Mouse (Mus musculus) heart, embryonic 13.5 days (tissue): ENCODE results near the gene Atf6. TPM values are rescaled to one million over a fixed set of nuclear protein-coding genes. Genes with fewer than 3 reads are reported as not detected.

ENCODE experiments used
- ATAC-seq: fragments of 200-750 bp; cut with Nextera tagmentation; 2 replicates; pipeline ENCODE4 v1.8.0; 2017; ENCODE audit warnings: moderate TSS enrichment; ENCODE audit not compliant: insufficient number of reproducible peaks, low FRiP score, low TSS enrichment; ENCODE audit errors: extremely low read depth
- H3K27ac ChIP-seq: fragments of 300-500 bp; sonication (generic); replicated peaks from 2 replicates; pipeline ENCODE4 v1.5.1; 2015; ENCODE audit warnings: moderate library complexity, mild to moderate bottlenecking, inconsistent platforms
- H3K27me3 ChIP-seq: fragments of 300-500 bp; sonication (generic); replicated peaks from 2 replicates; pipeline ENCODE4 v1.6.1; 2015; ENCODE audit warnings: mild to moderate bottlenecking, inconsistent platforms
- H3K36me3 ChIP-seq: fragments of 300-500 bp; sonication (generic); 2 replicates; pipeline ENCODE4 v1.6.1; 2015; ENCODE audit warnings: mild to moderate bottlenecking, inconsistent platforms
- H3K4me1 ChIP-seq: fragments of 300-500 bp; sonication (generic); 2 replicates; pipeline ENCODE4 v1.6.1; 2015; ENCODE audit warnings: inconsistent platforms
- H3K4me2 ChIP-seq: fragments of 300-500 bp; sonication (generic); 2 replicates; pipeline ENCODE4 v1.6.1; 2015; ENCODE audit warnings: inconsistent platforms, mild to moderate bottlenecking, moderate library complexity
- H3K4me3 ChIP-seq: fragments of 300-500 bp; sonication (generic); 2 replicates; pipeline ENCODE4 v1.5.1; 2015; ENCODE audit warnings: moderate library complexity, mild to moderate bottlenecking, inconsistent platforms
- H3K9ac ChIP-seq: fragments of 300-500 bp; sonication (generic); 2 replicates; pipeline ENCODE4 v1.6.1; 2015; ENCODE audit warnings: inconsistent platforms, mild to moderate bottlenecking, moderate library complexity
- H3K9me3 ChIP-seq: fragments of 300-500 bp; sonication (generic); 2 replicates; pipeline ENCODE4 v1.6.1; 2016; ENCODE audit warnings: inconsistent platforms
- WGBS: fragments of 180-500 bp; shearing (Covaris S2); methylation state at CpG from one replicate; pipeline ENCODE4 v1.1.7; 2015; ENCODE audit warnings: mixed read lengths; 5-methylcytosine and 5-hydroxymethylcytosine counted together
- polyA plus RNA-seq: library from polyadenylated mRNA; unstranded; fragments of >200 nt; fragmentation: Nextera tagmentation; extraction: Ambion mirVana; gene quantifications from 2 replicates; pipeline ENCODE4 v1.2.1, GENCODE M21; 2015

Atf6 gene
- polyA plus RNA-seq, 1 experiment from 2014 or later, result 10.1 TPM

GRCm38 (mm10) chr1:170795741-170796347, 71.7 kb downstream of the Atf6 start:
- ATAC-seq, result no peak
- Histone ChIP-seq H3K27me3 (no peaks in the 10 kb centered on the region), H3K9me3 (no peaks in the 10 kb centered on the region), H3K27ac (no peak overlapping the region), H3K4me2 (no peak overlapping the region), H3K4me3 (no peak overlapping the region), H3K4me1 (peaks cover 11% of the 10 kb centered on the region), H3K36me3 (peaks cover 37% of the 10 kb centered on the region), H3K9ac (no peak overlapping the region)
- 73% methylated on average over 9 of the region's 9 CpGs for WGBS

- no peak overlapping the region for H3K9ac ChIP-seq
- ATAC-seq, result no peak
- no peaks in the 10 kb centered on the region for H3K9me3 ChIP-seq
- H3K4me1 ChIP-seq, result peaks cover 14% of the 10 kb centered on the region
- H3K4me3 ChIP-seq, result no peak overlapping the region
- H3K27ac ChIP-seq, result no peak overlapping the region; the same call in 1 of the 2 replicates
- H3K27me3 ChIP-seq, result no peaks in the 10 kb centered on the region
- H3K36me3 ChIP-seq, result peaks cover 50% of the 10 kb centered on the region
- no peak overlapping the region for H3K4me2 ChIP-seq
- 49% methylated on average over 6 of the region's 6 CpGs for WGBS
Measured at GRCm38 (mm10) chr1:170791542-170791941, 76.0 kb downstream of the Atf6 start.

- Histone ChIP-seq H3K27ac (no peak overlapping the region), H3K4me2 (no peak overlapping the region), H3K9me3 (no peaks in the 10 kb centered on the region), H3K9ac (no peak overlapping the region), H3K4me3 (no peak overlapping the region), H3K4me1 (peaks cover 14% of the 10 kb centered on the region), H3K36me3 (peaks cover 56% of the 10 kb centered on the region), H3K27me3 (no peaks in the 10 kb centered on the region)
- 36% methylated on average over 3 of the region's 3 CpGs for WGBS
- no peak for ATAC-seq
Measured at GRCm38 (mm10) chr1:170791001-170791400, 76.6 kb downstream of the Atf6 start.

- H3K4me3 ChIP-seq, result no peak overlapping the region
- no peak overlapping the region for H3K4me2 ChIP-seq
- peaks cover 57% of the 10 kb centered on the region for H3K36me3 ChIP-seq
- no peak for ATAC-seq
- WGBS, result 59% methylated on average over 1 of the region's 1 CpGs
- no peak overlapping the region for H3K9ac ChIP-seq
- no peaks in the 10 kb centered on the region for H3K9me3 ChIP-seq
- peaks cover 14% of the 10 kb centered on the region for H3K4me1 ChIP-seq
- no peaks in the 10 kb centered on the region for H3K27me3 ChIP-seq
- no peak overlapping the region for H3K27ac ChIP-seq
Measured at GRCm38 (mm10) chr1:170787643-170788042, 79.9 kb downstream of the Atf6 start.

GRCm38 (mm10) chr1:170786570-170787341, 80.8 kb downstream of the Atf6 start:
- no peak overlapping the region for H3K27ac ChIP-seq
- H3K4me1 ChIP-seq, result peaks cover 11% of the 10 kb centered on the region
- H3K4me3 ChIP-seq, result no peak overlapping the region
- 89% methylated on average over 14 of the region's 14 CpGs for WGBS
- ATAC-seq, result no peak
- H3K36me3 ChIP-seq, result peaks cover 52% of the 10 kb centered on the region
- H3K9ac ChIP-seq, result no peak overlapping the region
- H3K9me3 ChIP-seq, result no peaks in the 10 kb centered on the region
- no peak overlapping the region for H3K4me2 ChIP-seq
- H3K27me3 ChIP-seq, result no peaks in the 10 kb centered on the region

GRCm38 (mm10) chr1:170777688-170778087, 89.9 kb downstream of the Atf6 start:
- Histone ChIP-seq H3K4me2 (no peak overlapping the region), H3K36me3 (peaks cover 14% of the 10 kb centered on the region), H3K4me3 (no peak overlapping the region), H3K27me3 (no peaks in the 10 kb centered on the region), H3K9me3 (no peaks in the 10 kb centered on the region), H3K9ac (no peak overlapping the region), H3K4me1 (no peaks in the 10 kb centered on the region), H3K27ac (no peak overlapping the region)
- no peak for ATAC-seq
- 71% methylated on average over 4 of the region's 4 CpGs for WGBS

GRCm38 (mm10) chr1:170774431-170774830, 93.1 kb downstream of the Atf6 start:
- WGBS, result 91% methylated on average over 1 of the region's 1 CpGs
- H3K27ac ChIP-seq, result no peak overlapping the region

GRCm38 (mm10) chr1:170773506-170773905, 94.1 kb downstream of the Atf6 start:
- WGBS, result 87% methylated on average over 4 of the region's 4 CpGs
- Histone ChIP-seq H3K27ac (no peak overlapping the region), H3K4me1 (peaks cover 13% of the 10 kb centered on the region), H3K9ac (no peak overlapping the region), H3K4me3 (no peak overlapping the region), H3K9me3 (no peaks in the 10 kb centered on the region), H3K27me3 (no peaks in the 10 kb centered on the region), H3K36me3 (peaks cover 9% of the 10 kb centered on the region), H3K4me2 (no peak overlapping the region)
- no peak for ATAC-seq

More at GRCm38 (mm10) chr1:170774431-170774830, 93.1 kb downstream of the Atf6 start:
- Histone ChIP-seq H3K9ac (no peak overlapping the region), H3K4me2 (no peak overlapping the region), H3K9me3 (no peaks in the 10 kb centered on the region), H3K27me3 (no peaks in the 10 kb centered on the region), H3K36me3 (peaks cover 9% of the 10 kb centered on the region), H3K4me3 (no peak overlapping the region), H3K4me1 (peaks cover 13% of the 10 kb centered on the region)
- ATAC-seq, result no peak

GRCm38 (mm10) chr1:170771437-170772003, 96.1 kb downstream of the Atf6 start:
- Histone ChIP-seq H3K27me3 (no peaks in the 10 kb centered on the region), H3K4me1 (peaks cover 27% of the 10 kb centered on the region), H3K9me3 (no peaks in the 10 kb centered on the region), H3K36me3 (peaks cover 6% of the 10 kb centered on the region), H3K4me2 (peak overlapping the region; percentile 48), H3K9ac (peak overlapping the region; percentile 28; the same call in 1 of the 2 replicates), H3K4me3 (peak overlapping the region; percentile 22), H3K27ac (peak overlapping the region; percentile 54)
- WGBS, result 52% methylated on average over 25 of the region's 25 CpGs
- ATAC-seq, result no peak

- WGBS, result 77% methylated on average over 14 of the region's 14 CpGs
- H3K9me3 ChIP-seq, result no peaks in the 10 kb centered on the region
- H3K9ac ChIP-seq, result no peak overlapping the region
- peaks cover 5% of the 10 kb centered on the region for H3K36me3 ChIP-seq
- H3K27me3 ChIP-seq, result no peaks in the 10 kb centered on the region
- H3K27ac ChIP-seq, result peak overlapping the region; percentile 54
- peaks cover 27% of the 10 kb centered on the region for H3K4me1 ChIP-seq
- no peak overlapping the region for H3K4me2 ChIP-seq
- H3K4me3 ChIP-seq, result no peak overlapping the region
- no peak for ATAC-seq
Measured at GRCm38 (mm10) chr1:170770691-170771090, 96.9 kb downstream of the Atf6 start.

- no peak for ATAC-seq
- H3K4me3 ChIP-seq, result no peak overlapping the region
- H3K27me3 ChIP-seq, result no peaks in the 10 kb centered on the region
- no peaks in the 10 kb centered on the region for H3K9me3 ChIP-seq
- H3K9ac ChIP-seq, result no peak overlapping the region
- peaks cover 27% of the 10 kb centered on the region for H3K4me1 ChIP-seq
- no peak overlapping the region for H3K4me2 ChIP-seq
- 39% methylated on average over 2 of the region's 2 CpGs for WGBS
- H3K27ac ChIP-seq, result peak overlapping the region; percentile 63
- peaks cover 8% of the 10 kb centered on the region for H3K36me3 ChIP-seq
Measured at GRCm38 (mm10) chr1:170766997-170767396, 100.6 kb downstream of the Atf6 start.
